Mouse (Mus musculus) kidney, embryonic 14.5 days (tissue): ENCODE measurements around the gene Asz1. TPM values are rescaled to one million over a fixed set of nuclear protein-coding genes. Genes with fewer than 3 reads are reported as not detected.

Experiments used
- ATAC-seq: fragments of 200-750 bp; cut with Nextera tagmentation; 2 replicates; pipeline ENCODE4 v1.8.0; 2017; ENCODE audit warnings: moderate number of reproducible peaks, mild to moderate bottlenecking, moderate TSS enrichment, moderate library complexity; ENCODE audit not compliant: low FRiP score, low TSS enrichment
- H3K27ac ChIP-seq: fragments of 300-500 bp; sonication (generic); 2 replicates; pipeline ENCODE4 v1.5.1; 2014; ENCODE audit warnings: low read depth, mild to moderate bottlenecking, low read length, moderate library complexity, mixed read lengths
- H3K27me3 ChIP-seq: fragments of 300-500 bp; sonication (generic); 2 replicates; pipeline ENCODE4 v1.6.1; 2014; ENCODE audit warnings: mild to moderate bottlenecking, low read length; ENCODE audit not compliant: control insufficient read depth, insufficient read depth
- H3K36me3 ChIP-seq: fragments of 300-500 bp; sonication (generic); 2 replicates; pipeline ENCODE4 v1.6.1; 2014; ENCODE audit warnings: low read length, mixed read lengths; ENCODE audit not compliant: control insufficient read depth, insufficient read depth
- H3K4me1 ChIP-seq: fragments of 300-500 bp; sonication (generic); 2 replicates; pipeline ENCODE4 v1.6.1; 2014; ENCODE audit warnings: low read length, mixed read lengths; ENCODE audit not compliant: control insufficient read depth, insufficient read depth
- H3K4me2 ChIP-seq: fragments of 300-500 bp; sonication (generic); replicated peaks from 2 replicates; pipeline ENCODE4 v1.6.1; 2014; ENCODE audit warnings: low read depth, mild to moderate bottlenecking, low read length
- H3K4me3 ChIP-seq: fragments of 300-500 bp; sonication (generic); 2 replicates; pipeline ENCODE4 v1.5.1; 2014; ENCODE audit warnings: mild to moderate bottlenecking, low read length
- H3K9ac ChIP-seq: fragments of 300-500 bp; sonication (generic); 2 replicates; pipeline ENCODE4 v1.6.1; 2014; ENCODE audit warnings: low read depth, mild to moderate bottlenecking, low read length, moderate library complexity
- H3K9me3 ChIP-seq: fragments of 300-500 bp; sonication (generic); 2 replicates; pipeline ENCODE4 v1.6.1; 2016; ENCODE audit warnings: low read length; ENCODE audit not compliant: control insufficient read depth
- WGBS: fragments of 180-500 bp; shearing (Covaris S2); extraction: QIAGEN DNeasy Blood & Tissue Kit; methylation state at CpG from one replicate; pipeline ENCODE4 v1.1.7; 2014; 5-methylcytosine and 5-hydroxymethylcytosine counted together
- polyA plus RNA-seq: library from polyadenylated mRNA; unstranded; fragments of >200 nt; fragmentation: Nextera tagmentation; extraction: Ambion mirVana; gene quantifications from 2 replicates; pipeline ENCODE4 v1.2.1, GENCODE M21; 2014

Gene Asz1
- not detected in 2 replicates for polyA plus RNA-seq

- ATAC-seq: no peak
- H3K27me3 ChIP-seq: no peaks in the 10 kb centered on the region
- WGBS: 93% methylated on average over 22 of the region's 22 CpGs
Measured at GRCm38 (mm10) chr6:18108934-18109333, at the start of gene Asz1. Gene Asz1 (minus strand): TSS chr6:18109061.

GRCm38 (mm10) chr6:18153031-18153430, 44.2 kb upstream of the Asz1 start:
- Histone ChIP-seq H3K9me3 (no peaks in the 10 kb centered on the region), H3K9ac (no peak overlapping the region), H3K4me1 (no peaks in the 10 kb centered on the region), H3K27ac (no peak overlapping the region), H3K36me3 (no peaks in the 10 kb centered on the region), H3K4me2 (no peak overlapping the region), H3K27me3 (no peaks in the 10 kb centered on the region), H3K4me3 (no peak overlapping the region)
- 77% methylated on average over 4 of the region's 4 CpGs for WGBS
- no peak for ATAC-seq

More at GRCm38 (mm10) chr6:18108934-18109333, at the start of gene Asz1:
- Histone ChIP-seq H3K4me3 (no peak within 1 kb of the TSS), H3K4me2 (no peak within 1 kb of the TSS), H3K9me3 (no peaks in the 10 kb centered on the region), H3K27ac (no peak within 1 kb of the TSS), H3K36me3 (no peaks in the 10 kb centered on the region), H3K4me1 (no peaks in the 10 kb centered on the region), H3K9ac (no peak within 1 kb of the TSS)

- H3K27me3 ChIP-seq: no peaks in the 10 kb centered on the region
- 36% methylated on average over 1 of the region's 1 CpGs for WGBS
- no peaks in the 10 kb centered on the region for H3K36me3 ChIP-seq
- no peak for ATAC-seq
- no peak overlapping the region for H3K27ac ChIP-seq
- H3K4me3 ChIP-seq: no peak overlapping the region
- no peaks in the 10 kb centered on the region for H3K9me3 ChIP-seq
- H3K4me2 ChIP-seq: no peak overlapping the region
- no peak overlapping the region for H3K9ac ChIP-seq
- no peaks in the 10 kb centered on the region for H3K4me1 ChIP-seq
Measured at GRCm38 (mm10) chr6:18135246-18135645, 26.4 kb upstream of the Asz1 start.

- no peak for ATAC-seq
- Histone ChIP-seq H3K9ac (no peak overlapping the region), H3K27me3 (no peaks in the 10 kb centered on the region), H3K4me2 (no peak overlapping the region), H3K36me3 (no peaks in the 10 kb centered on the region), H3K27ac (no peak overlapping the region), H3K4me1 (no peaks in the 10 kb centered on the region), H3K9me3 (no peaks in the 10 kb centered on the region), H3K4me3 (no peak overlapping the region)
- WGBS: 79% methylated on average over 4 of the region's 4 CpGs
Measured at GRCm38 (mm10) chr6:18128059-18128458, 19.2 kb upstream of the Asz1 start.

DNA sequence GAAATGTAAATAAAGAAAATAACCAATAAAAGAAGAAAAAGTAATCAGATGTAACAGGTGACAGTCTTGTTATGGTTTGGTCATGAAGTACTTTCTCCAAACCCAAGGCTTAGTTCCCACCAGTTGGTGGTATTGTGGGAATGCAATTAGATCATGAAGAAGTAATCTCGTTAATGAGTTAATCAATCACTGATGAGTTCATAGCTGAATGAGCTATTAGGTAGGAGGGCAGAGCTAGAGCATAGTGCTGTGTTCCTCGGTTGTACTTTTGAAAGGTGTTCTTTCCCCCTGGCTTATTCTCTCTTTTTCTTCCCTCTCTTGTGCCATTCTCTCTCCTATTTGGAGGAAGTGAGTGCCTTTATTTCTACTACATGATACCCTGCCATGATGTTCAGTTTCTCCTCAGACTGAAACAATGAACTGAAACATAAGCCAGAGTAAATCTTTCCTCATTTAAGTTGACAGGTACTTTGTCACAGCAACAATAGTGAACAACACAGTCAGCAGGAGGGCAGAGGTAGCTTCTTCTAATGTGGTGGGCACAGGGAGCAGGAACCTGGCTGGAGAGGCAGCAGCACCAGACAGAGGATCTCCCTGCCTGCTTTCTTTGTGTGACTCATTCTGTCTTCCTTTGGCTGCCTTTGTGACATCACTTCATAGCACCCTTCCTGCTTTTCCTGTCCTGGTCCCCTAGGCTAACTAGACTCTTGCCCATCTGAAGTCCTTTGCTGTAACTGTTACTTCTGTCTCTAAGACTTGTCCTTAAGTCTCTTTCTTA, 18.5 kb upstream of the Asz1 start:
- H3K4me1 ChIP-seq: no peaks in the 10 kb centered on the region
- 58% methylated on average over 2 of the region's 2 CpGs for WGBS
- no peak overlapping the region for H3K27ac ChIP-seq
- H3K27me3 ChIP-seq: no peaks in the 10 kb centered on the region
- H3K9me3 ChIP-seq: no peaks in the 10 kb centered on the region
- no peak overlapping the region for H3K4me2 ChIP-seq
- H3K9ac ChIP-seq: no peak overlapping the region
- H3K4me3 ChIP-seq: no peak overlapping the region
- no peak for ATAC-seq
- no peaks in the 10 kb centered on the region for H3K36me3 ChIP-seq

DNA sequence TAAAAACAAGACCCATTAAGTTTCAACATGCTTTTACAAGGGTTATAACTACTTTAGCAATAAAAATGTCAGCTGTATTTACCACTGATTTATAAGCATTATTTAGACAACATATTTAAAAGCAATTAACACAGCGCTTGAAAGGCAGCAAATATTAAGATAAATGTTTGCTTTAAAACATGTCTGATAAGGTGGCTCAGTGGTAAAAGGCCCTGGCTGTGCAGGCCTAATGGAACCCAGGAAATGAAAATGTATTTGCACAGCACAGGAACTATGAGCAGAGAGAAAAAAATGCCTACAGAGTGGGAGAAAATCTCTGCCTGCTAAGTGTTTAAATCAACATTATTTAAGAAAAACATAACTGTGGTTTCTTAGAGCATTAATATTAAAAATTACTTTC, 12.0 kb downstream of the Asz1 start:
- ATAC-seq: no peak
- Histone ChIP-seq H3K4me3 (no peak overlapping the region), H3K4me1 (no peaks in the 10 kb centered on the region), H3K9ac (no peak overlapping the region), H3K36me3 (no peaks in the 10 kb centered on the region), H3K9me3 (no peaks in the 10 kb centered on the region), H3K27me3 (no peaks in the 10 kb centered on the region), H3K4me2 (no peak overlapping the region), H3K27ac (no peak overlapping the region)
- WGBS: 70% methylated on average over 1 of the region's 1 CpGs

DNA sequence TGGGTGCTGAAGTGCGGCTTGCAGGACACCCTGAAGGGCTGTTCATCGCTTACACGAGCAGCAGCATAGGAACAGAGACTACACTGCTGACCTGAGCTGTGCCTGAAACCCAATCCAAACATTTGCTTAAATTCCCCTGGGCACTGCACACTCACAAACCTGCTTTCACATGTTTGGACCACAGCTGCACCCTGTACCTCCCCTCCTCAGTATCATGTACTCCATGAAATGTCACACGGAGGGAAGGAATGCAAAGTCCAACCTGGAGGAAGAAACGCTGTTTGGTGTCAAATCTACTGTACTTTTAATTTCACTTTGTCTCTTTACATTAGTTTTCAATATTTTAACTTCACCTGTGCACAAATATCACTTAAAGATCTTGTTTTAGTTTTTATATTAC, 19.8 kb downstream of the Asz1 start:
- no peak overlapping the region for H3K9ac ChIP-seq
- ATAC-seq: no peak
- WGBS: 79% methylated on average over 5 of the region's 5 CpGs
- H3K36me3 ChIP-seq: no peaks in the 10 kb centered on the region
- H3K27me3 ChIP-seq: no peaks in the 10 kb centered on the region
- no peaks in the 10 kb centered on the region for H3K9me3 ChIP-seq
- no peaks in the 10 kb centered on the region for H3K4me1 ChIP-seq
- H3K4me3 ChIP-seq: no peak overlapping the region
- H3K4me2 ChIP-seq: no peak overlapping the region
- no peak overlapping the region for H3K27ac ChIP-seq

- no peaks in the 10 kb centered on the region for H3K9me3 ChIP-seq
- no peaks in the 10 kb centered on the region for H3K27me3 ChIP-seq
- no peaks in the 10 kb centered on the region for H3K36me3 ChIP-seq
- H3K27ac ChIP-seq: no peak overlapping the region
- H3K9ac ChIP-seq: no peak overlapping the region
- no peak overlapping the region for H3K4me3 ChIP-seq
- no peak overlapping the region for H3K4me2 ChIP-seq
- no peaks in the 10 kb centered on the region for H3K4me1 ChIP-seq
- no peak for ATAC-seq
- WGBS: 65% methylated on average over 5 of the region's 5 CpGs
Measured at GRCm38 (mm10) chr6:18087160-18087804, 21.6 kb downstream of the Asz1 start.

DNA sequence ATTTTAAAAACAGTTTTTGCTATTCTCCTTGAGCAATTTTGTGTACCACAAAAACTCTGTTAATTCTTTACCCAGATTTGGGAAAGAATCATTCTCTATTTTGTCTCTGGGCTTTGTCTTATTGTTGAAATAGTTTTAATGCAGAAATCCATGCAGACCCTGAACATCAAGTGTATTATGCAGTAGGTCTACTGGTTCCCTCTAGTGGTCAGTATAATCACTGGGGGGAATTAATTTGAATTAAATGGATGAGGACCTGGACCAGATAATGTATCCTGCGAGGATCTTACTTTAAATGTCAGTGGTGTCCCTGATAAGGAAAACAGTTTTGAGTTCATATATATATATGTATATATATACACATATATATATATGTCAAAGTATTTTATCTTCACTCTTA, 30.2 kb downstream of the Asz1 start:
- no peak for ATAC-seq
- WGBS: 35% methylated on average over 1 of the region's 1 CpGs
- no peak overlapping the region for H3K4me2 ChIP-seq
- H3K36me3 ChIP-seq: no peaks in the 10 kb centered on the region
- H3K4me3 ChIP-seq: no peak overlapping the region
- no peaks in the 10 kb centered on the region for H3K4me1 ChIP-seq
- H3K27ac ChIP-seq: no peak overlapping the region
- H3K9ac ChIP-seq: no peak overlapping the region
- H3K27me3 ChIP-seq: no peaks in the 10 kb centered on the region
- H3K9me3 ChIP-seq: no peaks in the 10 kb centered on the region
